ENCODE assay signal across 9 mouse cellular contexts in the genomic region with DNA sequence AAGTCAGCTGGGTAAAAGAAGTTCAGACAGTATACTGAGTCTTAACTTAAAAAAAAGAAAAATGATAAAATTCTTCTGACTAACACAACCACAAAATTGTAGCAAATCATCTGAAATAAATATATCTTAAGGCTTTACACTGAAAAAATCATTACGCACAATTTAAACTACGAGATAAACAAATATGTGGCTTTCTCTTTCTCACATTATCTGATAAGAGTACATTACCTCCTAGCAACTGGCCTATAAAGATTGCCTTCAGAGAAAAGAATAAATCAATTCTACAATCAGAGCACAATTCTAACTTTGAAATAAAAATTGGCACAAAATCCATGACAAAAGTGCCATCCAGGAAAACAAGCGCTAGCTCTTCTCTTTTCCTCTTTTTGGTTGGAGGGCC. TPM values are rescaled to one million over a fixed set of nuclear protein-coding genes. Genes with fewer than 3 reads are reported as not detected.
DNase-seq lines count a peak whose midpoint lies in the region; ATAC-seq and TF ChIP-seq lines count a peak whose summit lies in the region.
"Had no signal": no experiment of that assay in that cellular context is flagged by ENCODE, and none has a peak within 500 bp of the region (broad histone marks: within the 10 kb centered on the region; RNA-seq: fewer than 3 reads in every experiment).

No protein-coding gene starts in this region.

- DNase-seq in kidney, postnatal 4 days, result no peak
- no peak for DNase-seq in T-cell, adult 2 months (ENCODE audit: low spot score)
- DNase-seq in ovary, postnatal 14 days (ENCODE audit: low spot score), result no peak
- no peak for DNase-seq in gastrocnemius, postnatal 36 days

- peak overlapping the region; percentile 92 for H3K4me3 ChIP-seq in kidney, embryonic 15.5 days (replicated peaks)
- H3K4me3 ChIP-seq in embryonic facial prominence, embryonic 15.5 days (replicated peaks), result peak overlapping the region; percentile 92
- H3K4me3 ChIP-seq in intestine, postnatal 0 days (ENCODE audit: low read depth, low read length), result peak overlapping the region; percentile 84
- H3K4me3 ChIP-seq in myocyte, result peak overlapping the region; percentile 55

- peak overlapping the region; percentile 92 for H3K9ac ChIP-seq in kidney, embryonic 15.5 days
- H3K9ac ChIP-seq in embryonic facial prominence, embryonic 15.5 days, result peak overlapping the region; percentile 79; the same call in 1 of the 2 replicates
- H3K9ac ChIP-seq in intestine, postnatal 0 days (ENCODE audit: low read depth, low read length), result peak overlapping the region; percentile 91; the same call in 1 of the 2 replicates

- intact Hi-C loops in gastrocnemius, postnatal 36 days (cut with DNase I), result no loop called here

- peak overlapping the region; percentile 62 for H3K4me2 ChIP-seq in kidney, embryonic 15.5 days
- peak overlapping the region; percentile 56 for H3K4me2 ChIP-seq in embryonic facial prominence, embryonic 15.5 days (replicated peaks)
- peak overlapping the region; percentile 76 for H3K4me2 ChIP-seq in intestine, postnatal 0 days (replicated peaks; ENCODE audit: low read depth)
- peak overlapping the region; percentile 81 for H3K4me2 ChIP-seq in myocyte (ENCODE audit: low read depth)

- WGBS in kidney, embryonic 15.5 days, result 74% methylated on average over 3 of the region's 3 CpGs
- WGBS in embryonic facial prominence, embryonic 15.5 days, result 66% methylated on average over 3 of the region's 3 CpGs
- 28% methylated on average over 3 of the region's 3 CpGs for WGBS in intestine, postnatal 0 days

- peaks cover 13% of the 10 kb centered on the region; the same call in 1 of the 2 replicates for H3K4me1 ChIP-seq in kidney, embryonic 15.5 days
- no peaks in the 10 kb centered on the region for H3K4me1 ChIP-seq in embryonic facial prominence, embryonic 15.5 days
- 0 out of 2 replicates have a peak, but pooled peaks cover 3% of the 10 kb centered on the region for H3K4me1 ChIP-seq in intestine, postnatal 0 days (replicated peaks; ENCODE audit: control insufficient read depth, insufficient read depth, low read length)

- no peaks in the 10 kb centered on the region for H3K9me3 ChIP-seq in kidney, embryonic 15.5 days (replicated peaks)
- no peaks in the 10 kb centered on the region for H3K9me3 ChIP-seq in embryonic facial prominence, embryonic 15.5 days (replicated peaks)
- no peaks in the 10 kb centered on the region for H3K9me3 ChIP-seq in intestine, postnatal 0 days (ENCODE audit: control insufficient read depth)

- H3K79me2 ChIP-seq in myocyte (ENCODE audit: control insufficient read depth, insufficient read depth), result peaks cover 48% of the 10 kb centered on the region

- H3K27ac ChIP-seq in kidney, embryonic 15.5 days, result no peak overlapping the region
- H3K27ac ChIP-seq in embryonic facial prominence, embryonic 15.5 days (replicated peaks), result no peak overlapping the region
- no peak overlapping the region for H3K27ac ChIP-seq in intestine, postnatal 0 days (ENCODE audit: low read depth, low read length)

- H3K27me3 ChIP-seq in kidney, embryonic 15.5 days, result no peaks in the 10 kb centered on the region
- no peaks in the 10 kb centered on the region for H3K27me3 ChIP-seq in embryonic facial prominence, embryonic 15.5 days
- no peaks in the 10 kb centered on the region for H3K27me3 ChIP-seq in intestine, postnatal 0 days (replicated peaks; ENCODE audit: control insufficient read depth, insufficient read depth, low read length)
- no peaks in the 10 kb centered on the region for H3K27me3 ChIP-seq in myocyte (ENCODE audit: control insufficient read depth, insufficient read depth, insufficient read length)

- ATAC-seq in kidney, embryonic 15.5 days (replicated peaks; ENCODE audit: low FRiP score), result no peak
- no peak for ATAC-seq in embryonic facial prominence, embryonic 15.5 days (ENCODE audit: insufficient number of reproducible peaks, low FRiP score, low TSS enrichment, low read depth)
- no peak for ATAC-seq in intestine, postnatal 0 days

- H3K36me3 ChIP-seq in kidney, embryonic 15.5 days, result peaks cover 3% of the 10 kb centered on the region; the same call in 1 of the 2 replicates
- H3K36me3 ChIP-seq in embryonic facial prominence, embryonic 15.5 days, result no peaks in the 10 kb centered on the region
- H3K36me3 ChIP-seq in intestine, postnatal 0 days (ENCODE audit: control insufficient read depth, insufficient read depth), result peaks cover 6% of the 10 kb centered on the region; the same call in 1 of the 2 replicates
- H3K36me3 ChIP-seq in myocyte (ENCODE audit: control insufficient read depth, insufficient read depth), result no peaks in the 10 kb centered on the region

- peak overlapping the region; percentile 69 for H3ac ChIP-seq in myocyte (ENCODE audit: control insufficient read depth, insufficient read length)

- no peak for TF ChIP-seq CTCF in intestine, postnatal 0 days (IDR thresholded peaks at IDR 0.05; ENCODE audit: low read depth)

- TF ChIP-seq POLR2A in myocyte (IDR thresholded peaks at IDR 0.05; ENCODE audit: insufficient read length, low read depth), result no peak

TF ChIP-seq in myocyte, 11 proteins besides CTCF, POLR2A, EP300 and RAD21:
- no peak for TF ChIP-seq CEBPB (IDR thresholded peaks at IDR 0.05; ENCODE audit: insufficient read depth, poor library complexity, severe bottlenecking)
- no peak for TF ChIP-seq TCF12 (IDR thresholded peaks at IDR 0.05; ENCODE audit: insufficient read depth, poor library complexity, severe bottlenecking)
- no peak for TF ChIP-seq MYOD1 (IDR thresholded peaks at IDR 0.05; ENCODE audit: control insufficient read depth in 1 of 3, insufficient read length in 2 of 3, low read depth in 2 of 3)
- TF ChIP-seq USF1 (IDR thresholded peaks at IDR 0.05; ENCODE audit: low read depth), result no peak
- no peak for TF ChIP-seq E2F4 (IDR thresholded peaks at IDR 0.05; ENCODE audit: insufficient read depth)
- TF ChIP-seq MAX (IDR thresholded peaks at IDR 0.05; ENCODE audit: low read depth), result no peak
- TF ChIP-seq SRF (IDR thresholded peaks at IDR 0.05; ENCODE audit: control insufficient read depth, insufficient read length, low read depth), result no peak
- TF ChIP-seq TCF3 (IDR thresholded peaks at IDR 0.05; ENCODE audit: insufficient read length, low read depth), result no peak
- TF ChIP-seq MYOG (IDR thresholded peaks at IDR 0.05; ENCODE audit: control insufficient read depth in 1 of 3, insufficient read depth in 1 of 3, insufficient read length in 2 of 3, low read depth in 2 of 3), result no peak
- TF ChIP-seq POLR2AphosphoS2 (IDR thresholded peaks at IDR 0.05; ENCODE audit: insufficient read length, low read depth), result no peak
- TF ChIP-seq REST (IDR thresholded peaks at IDR 0.05; ENCODE audit: insufficient read depth, insufficient read length), result no peak

RNA-seq across cellular contexts. Expression of gene Appl1, which starts 1.9 kb away (rescaled TPM):
- 39.2 and 41.8 TPM in 2 replicates for polyA plus RNA-seq in kidney, embryonic 15.5 days (2015; fragmentation: Nextera tagmentation; extraction: Ambion mirVana)
- 39.3 and 47.7 TPM in 2 replicates for polyA plus RNA-seq in embryonic facial prominence, embryonic 15.5 days (2015; fragmentation: Nextera tagmentation; extraction: Ambion mirVana)
- polyA plus RNA-seq in intestine, postnatal 0 days (2015; fragmentation: Nextera tagmentation; extraction: Ambion mirVana), result 14.9 and 17.0 TPM in 2 replicates
- 4.6 TPM for polyA plus RNA-seq in myocyte (2012; fragmentation: generic; extraction: Trizol)
- 10 to 100 TPM; 14.4 to 14.6 TPM for total RNA-seq in gastrocnemius, postnatal 36 days (2021)

RNA-seq across cellular contexts. Expression of gene Hesx1, which starts 25.1 kb away (rescaled TPM):
- polyA plus RNA-seq in kidney, embryonic 15.5 days (2015; fragmentation: Nextera tagmentation; extraction: Ambion mirVana), result 1.1 and 1.4 TPM in 2 replicates
- polyA plus RNA-seq in embryonic facial prominence, embryonic 15.5 days (2015; fragmentation: Nextera tagmentation; extraction: Ambion mirVana), result 0.28 and 0.39 TPM in 2 replicates
- 0.26 and 0.35 TPM in 2 replicates for polyA plus RNA-seq in intestine, postnatal 0 days (2015; fragmentation: Nextera tagmentation; extraction: Ambion mirVana)
- not detected for polyA plus RNA-seq in myocyte (2012; fragmentation: generic; extraction: Trizol)
- total RNA-seq in gastrocnemius, postnatal 36 days (2021), result not detected
- total RNA-seq: neutrophil, adult 5-6 weeks had no signal
